Comparison of ENCODE assay signal across 8 mouse cellular contexts in the genomic region with DNA sequence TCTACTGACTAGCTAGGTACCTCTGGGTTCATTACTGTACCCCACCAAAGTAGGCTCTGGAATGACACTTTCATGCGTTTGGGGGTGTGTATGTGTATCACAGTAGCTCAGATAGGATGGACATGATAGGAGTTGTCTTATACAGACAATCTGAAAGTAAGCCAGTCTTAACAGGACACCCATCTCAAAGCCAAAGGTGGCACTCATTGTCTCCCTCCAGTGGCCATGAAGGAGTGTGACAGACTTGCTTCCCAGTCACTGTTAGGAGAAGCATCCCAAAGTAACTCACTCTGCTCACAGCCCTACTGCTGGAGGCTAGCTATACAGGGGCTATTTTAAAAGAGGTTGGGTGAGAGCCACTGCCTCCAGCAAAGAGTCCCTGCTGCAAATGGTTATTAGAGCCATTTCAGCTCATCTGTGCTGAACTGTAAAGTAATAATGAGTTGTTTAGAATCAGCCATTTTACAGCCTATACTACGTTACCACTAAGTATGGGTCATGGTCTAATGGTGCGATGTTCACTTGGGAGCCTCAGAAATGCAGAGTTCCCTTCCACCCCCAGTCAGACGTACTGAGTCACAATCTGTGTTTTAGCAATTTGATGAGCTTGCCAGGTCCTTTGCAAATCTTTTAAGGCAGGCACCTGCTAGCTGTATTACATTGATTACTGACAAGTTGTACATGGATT.
DNase-seq lines count a peak whose midpoint lies in the region; ATAC-seq and TF ChIP-seq lines count a peak whose summit lies in the region.

No protein-coding gene starts in this region.

- TF ChIP-seq CTCF in small intestine, adult 2 months (IDR thresholded peaks at IDR 0.05; ENCODE audit: extremely low read depth, insufficient read length, insufficient replicate concordance, low read depth, low read length), result peak; percentile 58; the same call in 1 of the 2 replicates

- TF ChIP-seq POLR2A in small intestine, adult 2 months (IDR thresholded peaks at IDR 0.05; ENCODE audit: low read depth, low read length), result no peak

- intact Hi-C loops in heart, postnatal 10 days (cut with DNase I), result loop anchor here (5.0 kb wide), 2 partner anchors 181 to 256 kb away; a partner anchor contains a TSS

- no peaks in the 10 kb centered on the region for H3K36me3 ChIP-seq in heart, embryonic 11.5 days (ENCODE audit: control insufficient read depth, insufficient read depth, low read length)
- H3K36me3 ChIP-seq in small intestine, adult 2 months (ENCODE audit: control insufficient read depth, insufficient read depth, low read length), result peaks cover 2% of the 10 kb centered on the region; the same call in 1 of the 2 replicates

- no peak overlapping the region for H3K9ac ChIP-seq in heart, embryonic 11.5 days (ENCODE audit: low read depth, low read length)

- no peak; the same call in 1 of the 2 replicates for ATAC-seq in heart, embryonic 11.5 days (replicated peaks; ENCODE audit: insufficient number of reproducible peaks, low FRiP score, low TSS enrichment)

- H3K4me3 ChIP-seq in heart, embryonic 11.5 days (ENCODE audit: low read depth, low read length), result no peak overlapping the region
- no peak overlapping the region for H3K4me3 ChIP-seq in small intestine, adult 2 months (ENCODE audit: low read depth, low read length)

- no peaks in the 10 kb centered on the region for H3K9me3 ChIP-seq in heart, embryonic 11.5 days (replicated peaks; ENCODE audit: control insufficient read depth, low read length)

- no peak overlapping the region for H3K4me2 ChIP-seq in heart, embryonic 11.5 days

- H3K27ac ChIP-seq in heart, embryonic 11.5 days (ENCODE audit: low read depth, low read length), result no peak overlapping the region
- H3K27ac ChIP-seq in small intestine, adult 2 months (ENCODE audit: insufficient read depth, low read depth, low read length), result no peak overlapping the region

- no peaks in the 10 kb centered on the region for H3K27me3 ChIP-seq in heart, embryonic 11.5 days (ENCODE audit: control insufficient read depth, insufficient read depth, low read length)
- H3K27me3 ChIP-seq in small intestine, adult 2 months (ENCODE audit: control insufficient read depth, insufficient read depth, low read length), result no peaks in the 10 kb centered on the region

- 0 out of 2 replicates have a peak, but pooled peaks cover 2% of the 10 kb centered on the region for H3K4me1 ChIP-seq in heart, embryonic 11.5 days (ENCODE audit: control insufficient read depth, insufficient read depth, low read length)
- H3K4me1 ChIP-seq in small intestine, adult 2 months (ENCODE audit: control insufficient read depth, insufficient read depth, insufficient read length, low read length), result peaks cover 1% of the 10 kb centered on the region; the same call in 1 of the 2 replicates

- DNase-seq in heart, adult 11 months, result peak; percentile 85
- DNase-seq in R1 (ENCODE audit: low read depth, low spot score), result peak; percentile 84
- DNase-seq in cerebellum, postnatal 25 days, result peak; percentile 53 to 67
- peak; percentile 64 to 73 for DNase-seq in heart, postnatal 10 days
- peak; percentile 66 for DNase-seq in kidney, postnatal 14 days
- DNase-seq in lung, postnatal 25 days (ENCODE audit: low spot score), result peak; percentile 43

- 78% methylated on average over 4 of the region's 4 CpGs for WGBS in heart, embryonic 11.5 days (ENCODE audit: insufficient replicate concordance)
- 75% methylated on average over 4 of the region's 4 CpGs for WGBS in small intestine, adult 2 months
